Mouse (Mus musculus): ENCODE results near the gene Ighmbp2. TPM values are rescaled to one million over a fixed set of nuclear protein-coding genes. Genes with fewer than 3 reads are reported as not detected.

The Ighmbp2 gene
- total RNA-seq (2023): 1 to 10 TPM; 7.4 to 7.8 TPM

GRCm38 (mm10) chr19:3282572-3283467 is at the start of gene Ighmbp2, which contains the start of gene Mrpl21:
TSS of gene Ighmbp2 (minus strand) at chr19:3283017.
TSS of gene Mrpl21 (plus strand) at chr19:3282901.

GRCm38 (mm10) chr19:3322261-3322969 is 39.6 kb upstream of the Ighmbp2 start, which contains the start of gene Cpt1a:
TSS of gene Cpt1a (plus strand) at chr19:3322334.

Other genes with a start within 250 kb of the Ighmbp2 start
- gene Mrpl21, start 116 bp downstream of the Ighmbp2 start, total RNA-seq (2023): 10 to 100 TPM; 28.3 to 33.9 TPM
- gene Cpt1a, start 39.3 kb upstream of the Ighmbp2 start, total RNA-seq (2023): 100 to 1,000 TPM; 154 to 165 TPM
- gene Tesmin, start 105.8 kb upstream of the Ighmbp2 start, total RNA-seq (2023): 1 to 10 TPM; 4.2 to 5.3 TPM
- gene Gal, start 131.5 kb upstream of the Ighmbp2 start, total RNA-seq (2023): under 1 TPM in 1 of 2 experiments, not detected in 1; 0.70 TPM

Data from monocyte, adult 59 days (primary cell).